Mouse (Mus musculus) left cerebral cortex, postnatal 25 days (tissue): ENCODE results near the gene Ypel2. TPM values are rescaled to one million over a fixed set of nuclear protein-coding genes. Genes with fewer than 3 reads are reported as not detected.

Experiments
- DNase-seq, 2 experiments: peaks; one replicate each; pipeline ENCODE4 v3.0.0; 2022; ENCODE audit warnings: low spot score in 2 of 2, mixed read lengths in 1 of 2
- intact Hi-C: fragments of 180-260 bp; cut with DNase I; formaldehyde crosslinking; loops from one replicate; pipeline ENCODE4 v1.15.1; 2025
- total RNA-seq, 2 experiments: library from RNA; stranded (reverse); gene quantifications; 2 replicates each; pipeline ENCODE4 v1.2.3; 2021

Ypel2 gene
- total RNA-seq, 2 experiments from 2014 or later, result 49.8 to 61.2 TPM

DNA sequence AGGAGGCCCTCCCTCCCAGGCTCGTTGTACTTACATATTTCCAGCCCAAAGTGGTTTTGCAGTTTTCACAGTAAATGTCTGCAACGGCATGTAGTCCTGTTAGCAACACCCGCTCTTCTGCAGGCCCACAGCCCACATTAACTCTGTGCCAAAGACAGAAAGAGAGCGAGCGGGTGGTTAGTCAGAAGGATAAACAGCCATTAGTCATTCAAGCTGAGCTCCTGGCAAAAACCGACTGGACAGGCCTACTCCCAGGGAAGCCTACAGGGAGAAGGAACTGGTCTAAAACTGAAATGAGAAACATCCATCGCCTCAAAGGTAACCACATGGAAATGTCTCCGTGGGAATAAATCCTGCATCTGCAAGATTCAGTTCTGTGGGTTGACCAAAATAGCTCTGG, 49.0 kb downstream of the Ypel2 start:
- DNase-seq, result peak; percentile 54 to 97
- intact Hi-C loops, result loop anchor here (2.0 kb wide), 2 partner anchors 28 to 48 kb away; partner anchors contain the start of gene Ypel2

DNA sequence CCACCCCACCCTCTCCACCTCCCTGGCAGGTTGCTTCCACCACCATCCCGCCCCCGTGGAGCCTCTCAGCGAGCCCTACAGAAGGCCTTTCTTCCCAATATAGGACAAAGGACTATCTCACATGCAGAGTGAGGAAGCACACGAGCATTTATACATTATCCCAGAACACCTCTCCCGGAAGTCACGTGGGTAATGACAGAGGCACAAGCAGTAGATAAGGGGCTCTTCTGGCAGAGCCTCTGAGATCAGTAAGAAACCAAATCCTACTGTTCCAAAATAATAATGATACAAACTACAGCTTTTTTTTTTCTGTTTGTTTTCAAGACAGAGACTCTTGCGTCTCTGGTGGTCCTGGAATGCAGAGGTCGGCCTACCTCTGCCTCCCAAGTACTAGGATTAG, 51.6 kb downstream of the Ypel2 start:
- intact Hi-C loops, result no loop called here
- no peak for DNase-seq

DNA sequence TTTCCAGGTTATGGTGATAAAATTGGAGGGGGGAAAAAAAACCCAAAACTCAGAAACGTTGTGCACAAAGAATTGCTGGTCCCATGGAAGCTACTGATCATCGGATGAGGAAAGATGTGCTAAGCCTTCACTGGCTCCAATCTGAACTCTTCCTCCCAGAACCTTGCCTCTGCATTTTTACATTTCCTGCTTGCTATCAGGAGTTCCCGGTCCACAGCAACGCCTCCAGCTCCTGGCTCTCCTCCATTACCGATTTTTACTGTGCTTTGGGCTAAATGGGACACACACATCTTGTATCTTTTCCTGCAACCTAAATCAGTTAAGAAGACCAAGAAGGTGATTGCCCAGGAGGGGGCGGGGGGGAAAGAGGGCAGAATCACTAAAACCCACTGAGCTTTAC, 54.0 kb downstream of the Ypel2 start:
- intact Hi-C loops, result no loop called here
- DNase-seq, result peak in 1 of 2 experiments; percentile 75

DNA sequence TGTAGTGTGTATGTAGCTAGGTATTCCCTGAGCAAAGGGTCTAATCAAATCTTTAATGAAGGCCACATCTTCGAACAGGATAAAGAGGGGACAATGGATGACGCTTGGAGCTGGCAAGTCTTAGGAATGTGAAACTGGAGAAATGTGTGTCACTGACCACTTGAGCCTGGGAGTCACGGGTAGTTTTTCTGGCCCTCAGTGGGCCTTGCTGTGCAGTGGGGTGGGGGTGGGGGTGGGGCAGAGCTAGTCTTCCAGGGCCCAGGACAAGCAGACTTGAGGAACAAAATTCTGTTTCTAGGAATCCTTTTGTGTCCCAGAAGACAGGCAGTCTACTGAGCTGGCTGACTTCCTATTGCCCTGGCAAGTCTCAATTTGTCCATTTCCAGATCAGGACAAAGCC, 55.0 kb downstream of the Ypel2 start:
- no peak for DNase-seq
- intact Hi-C loops, result no loop called here

DNA sequence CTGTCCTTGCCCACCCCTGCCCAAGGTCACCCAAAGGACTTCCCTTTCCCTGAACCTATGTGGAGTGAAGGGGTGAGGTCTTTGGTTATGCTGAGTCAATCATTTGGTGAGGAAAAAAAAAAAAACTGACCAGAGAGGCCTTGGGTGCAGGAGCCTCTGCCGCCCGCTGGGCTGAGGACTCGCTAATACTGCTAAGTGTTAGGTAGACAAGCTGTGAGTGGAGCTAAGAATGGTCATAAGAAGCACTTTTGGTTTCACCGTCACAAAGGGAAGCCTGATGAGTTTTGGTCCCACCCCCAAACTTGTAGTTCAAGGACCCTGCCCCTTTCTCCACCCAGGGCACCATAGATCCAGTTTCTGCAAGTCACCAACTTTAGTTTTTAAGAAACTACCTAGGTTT, 55.4 kb downstream of the Ypel2 start:
- no peak for DNase-seq
- intact Hi-C loops, result no loop called here

DNA sequence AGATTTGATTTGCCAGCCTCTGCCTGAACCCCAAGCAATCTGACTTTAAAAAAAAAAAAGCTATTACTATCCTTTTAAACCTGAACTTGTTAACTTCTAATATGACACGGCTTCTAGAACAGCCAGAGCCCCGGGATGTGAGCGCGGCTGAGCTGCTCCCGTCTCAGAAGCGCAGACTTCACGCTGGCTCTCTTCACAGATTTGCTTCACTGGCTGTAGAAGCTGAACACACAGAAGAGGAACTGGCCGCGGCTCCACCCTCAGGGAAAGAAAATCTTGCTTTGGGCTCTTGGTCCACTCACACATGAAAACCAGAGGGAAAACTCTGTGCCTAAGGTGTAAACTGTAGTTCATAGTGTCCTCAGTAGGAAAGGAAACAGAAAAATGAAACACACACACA, 56.6 kb downstream of the Ypel2 start:
- no peak for DNase-seq
- intact Hi-C loops, result no loop called here

DNA sequence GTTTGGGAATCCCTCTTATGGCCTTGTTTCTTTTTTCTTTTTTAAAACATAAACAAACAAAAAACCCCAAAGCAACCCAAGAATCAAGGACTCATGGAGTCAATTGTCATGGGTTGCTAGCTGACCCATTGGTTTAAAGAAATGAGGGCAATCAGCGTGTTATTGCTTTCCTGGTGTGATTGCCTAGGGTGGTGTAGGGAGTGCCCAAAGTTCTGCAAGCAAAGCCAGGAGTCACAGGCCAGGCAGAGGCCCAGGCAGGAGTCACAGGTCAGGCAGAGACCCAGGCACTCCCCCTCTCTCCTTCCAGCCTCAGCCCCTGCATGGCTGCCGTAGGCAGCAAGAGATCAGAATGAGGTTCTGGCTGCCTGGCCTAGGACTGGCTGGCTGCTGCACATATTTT, 58.6 kb downstream of the Ypel2 start:
- DNase-seq, result no peak
- intact Hi-C loops, result no loop called here

DNA sequence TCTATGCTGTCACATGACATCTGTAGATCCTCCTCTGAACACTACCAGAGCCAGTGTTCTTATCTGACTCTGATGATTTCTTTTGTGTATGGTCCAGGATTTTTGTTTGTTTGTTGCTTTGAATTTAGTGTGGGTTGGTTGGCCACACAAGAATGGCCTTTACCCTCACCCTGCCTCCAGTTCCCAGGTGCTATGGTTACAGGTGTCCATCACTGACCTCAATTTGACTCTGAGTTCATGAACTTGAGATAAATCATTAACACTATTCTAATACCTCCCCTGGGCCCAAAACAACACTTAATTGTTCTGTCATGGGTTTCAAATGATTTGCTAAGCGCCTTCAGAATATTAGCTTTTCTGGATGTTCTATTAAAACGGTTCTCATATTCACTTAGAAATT, 61.3 kb downstream of the Ypel2 start:
- intact Hi-C loops, result no loop called here
- no peak for DNase-seq

DNA sequence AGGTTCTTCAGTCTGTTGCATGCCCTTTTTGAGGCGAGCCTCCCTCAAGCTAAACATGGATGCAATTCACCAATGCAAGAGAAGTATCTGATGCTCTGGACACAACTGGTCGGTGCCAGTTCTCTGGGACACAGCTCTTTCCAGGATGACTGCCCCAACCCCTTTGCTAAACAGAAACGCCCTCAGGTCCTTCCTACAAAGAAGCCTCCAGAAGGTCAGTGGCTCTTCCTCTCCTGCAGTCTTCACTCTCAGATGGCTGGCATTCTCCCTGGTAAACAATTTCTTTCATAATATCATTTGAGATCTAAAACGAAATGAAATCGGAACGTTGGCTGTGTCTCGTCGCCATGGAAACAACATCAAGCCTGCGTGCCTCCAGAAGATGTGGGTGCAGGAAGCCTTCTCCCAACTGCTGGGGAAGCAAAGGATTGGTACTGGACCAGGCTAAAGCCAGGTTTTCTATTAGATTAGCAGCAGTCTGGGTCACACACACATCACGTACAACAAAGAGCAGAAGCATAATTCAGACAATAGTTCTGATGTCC, 62.8 kb downstream of the Ypel2 start:
- peak; percentile 84 to 90 for DNase-seq
- intact Hi-C loops, result no loop called here

DNA sequence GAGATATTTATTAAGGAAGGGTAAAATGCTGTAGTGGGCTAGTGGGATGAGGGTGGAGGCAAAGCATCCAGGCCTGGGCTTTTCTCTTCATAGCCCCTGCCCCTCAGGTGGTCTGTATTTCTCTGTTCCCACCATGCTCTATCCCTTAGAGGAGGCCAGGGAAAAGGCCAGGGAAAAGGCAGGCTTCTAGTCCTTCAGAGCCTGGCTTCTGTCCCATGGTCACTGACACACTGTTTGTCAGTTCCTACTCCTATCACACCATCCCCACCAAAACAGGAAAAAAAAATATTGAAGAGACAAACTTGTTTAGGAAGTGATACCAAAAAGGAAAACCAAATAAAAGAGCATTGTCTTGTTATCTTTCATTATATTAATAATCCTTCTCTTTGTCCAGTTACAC, 63.5 kb downstream of the Ypel2 start:
- intact Hi-C loops, result no loop called here

DNA sequence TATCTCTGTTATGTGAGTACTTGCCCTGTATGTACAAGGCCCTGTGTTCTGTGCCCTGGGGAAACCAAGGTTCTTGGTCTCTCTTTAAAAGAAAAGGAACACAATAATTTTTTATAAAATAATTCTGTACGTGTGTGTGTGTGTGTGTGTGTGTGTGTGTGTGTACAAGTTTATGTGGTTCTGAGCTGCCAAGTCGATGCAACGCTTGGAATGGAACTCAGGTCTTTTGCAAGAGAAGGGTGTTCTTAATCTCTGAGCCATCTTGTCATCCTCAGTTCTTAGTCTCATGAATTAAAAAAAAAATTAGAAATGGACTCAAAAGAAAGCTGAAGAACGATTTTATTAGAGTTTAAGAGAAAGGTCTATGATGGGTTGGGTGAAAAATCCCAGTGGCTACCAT, 64.0 kb downstream of the Ypel2 start:
- intact Hi-C loops, result no loop called here
- DNase-seq, result no peak

More for the DNA sequence above, 63.5 kb downstream of the Ypel2 start:
- DNase-seq, result no peak

DNA sequence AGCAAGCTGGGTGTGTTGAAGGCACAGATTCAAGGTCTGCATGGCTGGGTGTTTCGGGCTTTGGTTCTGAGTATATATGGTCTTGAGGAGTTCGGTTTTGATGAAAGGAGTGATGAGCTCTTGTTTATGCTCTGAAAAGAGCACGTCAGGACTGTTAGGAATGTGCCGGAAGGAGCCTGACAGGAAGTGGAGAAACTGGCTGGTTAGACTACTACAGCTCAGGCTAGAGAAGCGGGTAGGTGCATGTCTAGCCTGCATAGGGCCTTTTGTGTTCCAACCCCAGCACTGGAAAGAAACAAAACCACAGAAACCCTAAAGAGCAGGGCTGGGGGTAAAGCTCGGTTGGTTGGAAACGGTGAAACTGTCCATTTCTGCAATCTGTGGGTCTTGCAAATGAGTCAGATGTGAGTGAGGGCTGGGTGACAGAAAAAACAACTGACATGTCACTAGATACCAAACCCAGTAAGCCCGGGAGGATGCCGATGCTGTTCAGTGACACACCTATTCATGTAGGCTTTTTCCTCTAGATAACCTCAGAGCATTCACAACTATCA, 68.3 kb downstream of the Ypel2 start:
- DNase-seq, result no peak
- intact Hi-C loops, result no loop called here

DNA sequence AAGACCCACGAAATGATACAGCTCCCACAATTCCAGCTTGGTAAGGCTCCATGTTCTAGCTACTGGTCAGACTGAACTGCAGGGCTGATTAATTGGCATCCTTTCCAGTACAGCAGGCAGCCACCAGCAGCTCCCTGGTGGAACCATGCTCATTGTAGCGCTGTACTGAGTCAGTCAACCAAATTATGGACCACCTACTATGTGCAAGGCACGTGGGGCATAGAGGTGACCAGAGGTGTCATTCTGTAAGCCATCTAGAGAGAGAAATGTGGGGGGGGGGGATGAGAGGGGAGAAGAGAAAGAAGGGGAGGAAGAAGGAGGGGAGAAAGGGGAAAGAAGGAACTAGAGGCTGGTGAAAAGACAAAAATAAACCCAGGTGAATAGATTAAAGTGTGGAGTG, 68.9 kb downstream of the Ypel2 start:
- intact Hi-C loops, result no loop called here
- DNase-seq, result no peak

DNA sequence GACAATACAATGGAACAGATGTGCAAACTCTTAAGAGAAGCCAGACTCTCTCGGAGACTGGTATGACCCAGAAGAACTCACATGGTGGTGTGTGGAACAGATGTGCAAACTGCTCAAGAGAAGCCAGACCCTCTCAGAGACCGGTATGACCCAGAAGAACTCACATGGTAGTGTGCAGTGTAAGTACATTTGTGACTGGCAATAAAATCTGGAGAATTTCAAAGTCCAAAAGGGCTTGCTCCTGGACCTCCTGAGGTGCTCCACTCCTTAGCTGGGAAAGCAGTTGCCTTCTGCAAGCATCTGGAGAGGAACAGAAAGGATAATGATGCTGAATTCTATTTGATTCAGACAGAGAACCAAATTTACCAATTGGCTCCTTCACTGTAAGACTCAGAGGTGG, 69.9 kb downstream of the Ypel2 start:
- no peak for DNase-seq
- intact Hi-C loops, result no loop called here

DNA sequence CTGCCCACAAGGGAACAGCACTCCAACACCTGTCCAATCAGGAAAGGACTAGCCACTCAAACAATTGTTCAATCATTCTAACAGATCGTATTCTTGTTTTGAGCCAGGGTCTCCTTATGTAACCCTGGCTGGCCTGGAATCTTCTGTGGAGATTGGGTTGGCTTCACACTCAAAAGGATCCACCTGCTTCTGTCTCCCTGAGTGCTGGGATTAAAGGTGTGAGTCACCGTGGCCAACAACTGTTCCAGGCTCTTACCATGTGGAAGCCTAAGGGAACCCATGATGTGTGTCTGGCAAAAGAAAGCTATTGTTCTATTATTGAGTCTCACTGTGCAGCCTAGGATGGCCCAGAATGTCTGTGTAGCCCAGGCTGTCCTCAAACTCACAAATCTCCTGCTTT, 71.5 kb downstream of the Ypel2 start:
- no peak for DNase-seq
- intact Hi-C loops, result no loop called here

DNA sequence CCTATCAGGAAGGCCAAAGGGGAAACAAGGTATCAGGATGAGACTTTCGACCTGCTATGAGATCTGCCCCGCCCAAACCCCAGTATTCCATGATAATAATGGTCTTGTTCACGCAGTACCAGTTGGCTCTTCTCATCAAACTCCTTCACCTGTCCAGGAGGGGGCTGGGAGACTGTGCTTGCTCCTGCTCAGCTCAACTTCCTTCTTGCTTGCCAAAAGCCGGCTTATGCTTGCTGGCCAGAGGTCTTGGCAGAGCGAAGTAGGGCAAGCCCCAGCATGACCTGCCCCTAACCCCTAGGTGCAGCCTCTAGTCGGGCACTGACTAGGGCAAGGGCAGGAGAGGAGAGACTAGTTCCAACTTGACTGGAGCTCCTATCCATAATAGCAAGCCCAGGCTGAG, 72.2 kb downstream of the Ypel2 start:
- no peak for DNase-seq
- intact Hi-C loops, result no loop called here

DNA sequence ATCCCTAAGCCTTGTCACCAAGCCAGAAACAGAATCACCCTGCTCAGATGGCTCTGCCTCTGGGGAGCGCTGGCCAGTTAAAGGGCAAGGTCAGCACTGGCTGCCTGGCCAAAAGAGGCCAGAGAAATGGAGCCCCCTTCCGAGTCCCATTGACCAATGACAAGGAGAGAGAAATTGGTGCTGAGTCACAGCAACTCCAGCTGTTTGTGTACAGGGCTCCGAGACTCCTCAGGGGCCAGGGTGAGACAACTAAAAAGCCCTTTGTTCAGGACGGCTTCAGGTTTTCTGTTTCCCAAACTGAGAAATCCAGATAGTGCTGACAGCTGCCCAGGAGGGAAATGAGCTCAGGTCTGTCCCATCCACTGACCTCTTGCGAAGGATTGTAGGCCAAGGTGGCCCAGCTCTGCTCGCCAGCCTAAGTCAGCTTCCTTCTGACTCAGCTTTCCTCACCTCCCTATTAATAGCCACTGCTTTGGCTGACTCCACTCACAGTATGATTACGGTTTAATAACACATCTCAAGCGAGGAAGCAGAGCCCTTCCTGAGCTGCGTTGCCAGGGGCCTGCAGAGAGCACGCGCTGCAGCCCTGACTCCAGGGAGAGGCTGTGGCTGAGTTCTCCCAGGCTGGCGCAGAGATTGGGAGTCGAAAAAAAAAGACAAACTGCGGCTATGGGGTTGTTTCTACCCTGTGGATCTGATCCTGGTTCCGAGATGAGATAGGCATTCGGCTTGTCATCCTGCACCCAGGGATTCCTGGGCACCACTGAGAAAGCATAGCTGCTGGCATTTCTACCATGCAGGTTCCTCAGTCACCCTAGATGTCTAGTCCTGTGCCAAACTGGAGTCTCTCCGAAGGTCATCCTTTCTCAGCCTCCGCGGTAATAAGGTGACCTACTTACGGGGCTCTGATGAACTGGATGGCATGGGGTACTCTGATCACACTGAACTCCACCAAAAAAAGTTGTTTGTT, 73.1 kb downstream of the Ypel2 start:
- intact Hi-C loops, result no loop called here

DNA sequence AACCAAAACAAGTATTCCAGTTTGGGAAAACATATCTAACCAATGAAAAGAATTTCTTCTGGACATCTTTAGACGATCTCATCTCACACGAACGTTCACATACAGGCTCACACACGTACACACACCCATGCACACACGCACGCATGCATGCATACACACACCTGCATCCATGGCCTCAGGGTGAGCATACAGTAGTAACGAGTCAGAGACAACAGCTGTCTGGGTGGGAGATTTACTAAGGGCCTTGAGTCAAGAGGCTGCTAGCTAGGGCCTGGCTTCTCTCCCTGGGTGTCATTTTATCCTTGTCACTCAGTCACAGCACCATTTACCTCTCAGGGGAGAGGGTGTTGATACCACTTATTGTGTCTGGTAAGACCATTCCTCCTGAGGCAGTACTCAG, 74.0 kb downstream of the Ypel2 start:
- DNase-seq, result no peak
- intact Hi-C loops, result loop anchor here (5.0 kb wide), 1 partner anchor 73 kb away; the partner anchor contains the start of gene Ypel2

More for the DNA sequence above, 73.1 kb downstream of the Ypel2 start:
- DNase-seq, result peak; percentile 42 to 49

DNA sequence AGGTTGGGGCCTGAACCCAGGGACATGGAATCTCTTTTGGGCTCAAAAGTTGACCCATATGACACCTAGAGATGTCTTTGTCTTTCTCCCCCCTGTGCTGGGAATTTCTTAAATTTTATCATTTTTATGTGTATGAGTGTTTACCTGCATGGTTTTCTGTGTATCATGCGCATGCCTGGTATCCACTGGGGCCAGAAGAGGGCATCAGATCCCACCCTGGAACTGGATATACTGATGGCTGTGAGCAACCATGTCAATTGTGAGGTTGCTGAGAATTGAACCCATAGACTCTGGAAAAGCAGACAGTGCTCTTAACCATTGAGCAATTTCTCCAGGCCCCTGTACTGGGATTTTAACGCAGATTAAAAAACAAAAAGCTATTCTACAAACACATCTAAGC, 76.0 kb downstream of the Ypel2 start:
- DNase-seq, result no peak
- intact Hi-C loops, result loop anchor here (2.0 to 5.0 kb wide), 3 partner anchors 27 to 75 kb away; partner anchors contain the start of gene Ypel2

DNA sequence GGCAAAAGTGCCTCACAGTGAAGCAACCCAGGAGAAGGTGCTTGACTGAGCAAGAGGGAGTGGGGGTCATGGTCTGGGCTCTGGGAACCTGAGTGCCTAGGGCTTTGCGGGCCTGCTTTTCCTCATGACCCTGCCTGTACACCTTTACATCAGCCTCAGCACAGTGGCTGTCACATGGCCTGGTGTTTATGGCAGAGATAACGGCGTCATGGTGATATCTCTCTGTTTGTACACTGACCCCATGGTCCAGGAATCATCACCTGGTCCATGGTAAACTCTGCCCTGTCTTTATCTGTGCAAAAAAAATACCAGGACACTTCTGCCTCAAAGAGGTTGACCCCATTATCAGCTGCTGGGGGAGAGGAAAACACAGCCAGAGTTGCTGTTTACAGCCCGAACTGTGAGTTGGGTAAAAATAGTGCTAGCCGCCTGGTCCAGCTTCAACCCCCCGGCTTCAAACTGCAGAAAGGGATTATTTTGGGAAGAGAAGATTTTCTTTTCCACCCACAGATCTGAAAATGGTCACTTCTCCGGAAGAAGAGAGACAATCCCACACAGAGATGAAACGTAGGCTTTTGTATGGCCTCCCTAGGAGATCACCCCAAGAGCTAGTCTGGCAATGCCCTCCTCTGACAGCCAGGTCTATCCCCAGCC, 76.8 kb downstream of the Ypel2 start:
- DNase-seq, result peak; percentile 25 to 85
- intact Hi-C loops, result loop anchor here (2.0 to 5.0 kb wide), 3 partner anchors 28 to 76 kb away; partner anchors contain the start of gene Ypel2
